Comparison of ENCODE assay signal across 12 mouse cellular contexts in genomic region chr13:21454133-21454532, GRCm38 (mm10). TPM values are rescaled to one million over a fixed set of nuclear protein-coding genes. Genes with fewer than 3 reads are reported as not detected.
A peak's percentile ranks its signal among the peaks of the same experiment; 100 is the strongest.
DNase-seq lines count a peak whose midpoint lies in the region; ATAC-seq and TF ChIP-seq lines count a peak whose summit lies in the region.
"Had no signal": no experiment of that assay in that cellular context is flagged by ENCODE, and none has a peak within 500 bp of the region (broad histone marks: within the 10 kb centered on the region; RNA-seq: fewer than 3 reads in every experiment).

No protein-coding gene starts in this region.

- peak overlapping the region; percentile 80; the same call in 1 of the 2 replicates for H3K4me2 ChIP-seq in heart, embryonic 12.5 days
- H3K4me2 ChIP-seq in lung, embryonic 14.5 days = peak overlapping the region; percentile 81
- H3K4me2 ChIP-seq in lung, postnatal 0 days (replicated peaks; ENCODE audit: low read depth, low read length) = no peak overlapping the region; the same call in 1 of the 2 replicates
- peak overlapping the region; percentile 73 for H3K4me2 ChIP-seq in intestine, postnatal 0 days (replicated peaks; ENCODE audit: low read depth)
- peak overlapping the region; percentile 61 for H3K4me2 ChIP-seq in stomach, embryonic 14.5 days (replicated peaks; ENCODE audit: low read depth, low read length)

- no peak overlapping the region for H3K4me3 ChIP-seq in heart, embryonic 12.5 days
- no peak overlapping the region for H3K4me3 ChIP-seq in lung, embryonic 14.5 days (ENCODE audit: low read depth, low read length)
- no peak overlapping the region for H3K4me3 ChIP-seq in lung, postnatal 0 days (ENCODE audit: low read depth, low read length)
- H3K4me3 ChIP-seq in intestine, postnatal 0 days (ENCODE audit: low read depth, low read length) = peak overlapping the region; percentile 67
- H3K4me3 ChIP-seq in stomach, embryonic 14.5 days (ENCODE audit: low read depth, low read length) = peak overlapping the region; percentile 51

- no peak for DNase-seq in heart, postnatal 25 days (ENCODE audit: low spot score)
- DNase-seq in lung, embryonic 14.5 days = no peak
- no peak for DNase-seq in lung, postnatal 0 days (ENCODE audit: low spot score)
- no peak for DNase-seq in ovary, postnatal 36 days (ENCODE audit: low spot score)

- no peak overlapping the region for H3K9ac ChIP-seq in heart, embryonic 12.5 days
- no peak overlapping the region for H3K9ac ChIP-seq in lung, embryonic 14.5 days
- H3K9ac ChIP-seq in lung, postnatal 0 days (replicated peaks; ENCODE audit: low read depth) = no peak overlapping the region
- H3K9ac ChIP-seq in intestine, postnatal 0 days (ENCODE audit: low read depth, low read length) = no peak overlapping the region
- no peak overlapping the region for H3K9ac ChIP-seq in stomach, embryonic 14.5 days (replicated peaks; ENCODE audit: low read depth, low read length)

- intact Hi-C loops in heart, postnatal 25 days (cut with DNase I) = no loop called here

- H3K36me3 ChIP-seq in heart, embryonic 12.5 days = peaks cover 10% of the 10 kb centered on the region
- peaks cover 13% of the 10 kb centered on the region for H3K36me3 ChIP-seq in lung, embryonic 14.5 days (ENCODE audit: insufficient read depth)
- H3K36me3 ChIP-seq in lung, postnatal 0 days (ENCODE audit: insufficient read depth, low read length) = no peaks in the 10 kb centered on the region
- no peaks in the 10 kb centered on the region for H3K36me3 ChIP-seq in intestine, postnatal 0 days (ENCODE audit: control insufficient read depth, insufficient read depth)
- peaks cover 4% of the 10 kb centered on the region; the same call in 1 of the 2 replicates for H3K36me3 ChIP-seq in stomach, embryonic 14.5 days (ENCODE audit: control insufficient read depth, insufficient read depth, low read length)

- TF ChIP-seq CTCF in lung, embryonic 14.5 days (IDR thresholded peaks at IDR 0.05; ENCODE audit: low read depth) = no peak
- TF ChIP-seq CTCF in lung, postnatal 0 days (IDR thresholded peaks at IDR 0.05) = no peak
- no peak for TF ChIP-seq CTCF in intestine, postnatal 0 days (IDR thresholded peaks at IDR 0.05; ENCODE audit: low read depth)

- ATAC-seq in heart, embryonic 12.5 days (ENCODE audit: insufficient number of reproducible peaks, low FRiP score) = peak; percentile 56; the same call in 1 of the 2 replicates
- ATAC-seq in lung, embryonic 14.5 days (ENCODE audit: insufficient read depth) = no peak
- ATAC-seq in lung, postnatal 0 days = no peak
- ATAC-seq in intestine, postnatal 0 days = no peak; the same call in 1 of the 2 replicates
- ATAC-seq in stomach, embryonic 14.5 days (ENCODE audit: insufficient number of reproducible peaks, insufficient read depth, low FRiP score, low read depth) = peak; percentile 57; the same call in 1 of the 2 replicates
- no peak for ATAC-seq in inflammation-experienced regulatory T-cells, adult 6 months

- peak overlapping the region; percentile 85; the same call in 1 of the 2 replicates for H3K27ac ChIP-seq in heart, embryonic 12.5 days (ENCODE audit: poor library complexity, severe bottlenecking)
- H3K27ac ChIP-seq in lung, embryonic 14.5 days (ENCODE audit: low read depth) = no peak overlapping the region
- no peak overlapping the region for H3K27ac ChIP-seq in lung, postnatal 0 days (ENCODE audit: low read length)
- peak overlapping the region; percentile 79; the same call in 1 of the 2 replicates for H3K27ac ChIP-seq in intestine, postnatal 0 days (ENCODE audit: low read depth, low read length)
- no peak overlapping the region for H3K27ac ChIP-seq in stomach, embryonic 14.5 days (ENCODE audit: low read length)

- no peaks in the 10 kb centered on the region for H3K9me3 ChIP-seq in heart, embryonic 12.5 days (replicated peaks)
- H3K9me3 ChIP-seq in lung, embryonic 14.5 days (ENCODE audit: low read depth, low read length) = no peaks in the 10 kb centered on the region
- H3K9me3 ChIP-seq in lung, postnatal 0 days (ENCODE audit: low read length) = no peaks in the 10 kb centered on the region
- H3K9me3 ChIP-seq in intestine, postnatal 0 days (ENCODE audit: control insufficient read depth) = no peaks in the 10 kb centered on the region
- H3K9me3 ChIP-seq in stomach, embryonic 14.5 days (ENCODE audit: control insufficient read depth, low read depth, low read length) = no peaks in the 10 kb centered on the region

- H3K27me3 ChIP-seq in heart, embryonic 12.5 days (replicated peaks) = no peaks in the 10 kb centered on the region
- H3K27me3 ChIP-seq in lung, embryonic 14.5 days (ENCODE audit: insufficient read depth, low read length) = no peaks in the 10 kb centered on the region
- no peaks in the 10 kb centered on the region for H3K27me3 ChIP-seq in lung, postnatal 0 days (replicated peaks; ENCODE audit: insufficient read depth, low read length)
- H3K27me3 ChIP-seq in intestine, postnatal 0 days (replicated peaks; ENCODE audit: control insufficient read depth, insufficient read depth, low read length) = no peaks in the 10 kb centered on the region
- no peaks in the 10 kb centered on the region for H3K27me3 ChIP-seq in stomach, embryonic 14.5 days (ENCODE audit: control insufficient read depth, insufficient read depth, low read length)

- H3K4me1 ChIP-seq in heart, embryonic 12.5 days (replicated peaks) = peaks cover 15% of the 10 kb centered on the region
- peaks cover 3% of the 10 kb centered on the region; the same call in 1 of the 2 replicates for H3K4me1 ChIP-seq in lung, embryonic 14.5 days (ENCODE audit: insufficient read depth)
- H3K4me1 ChIP-seq in lung, postnatal 0 days (ENCODE audit: insufficient read depth, low read depth, low read length) = no peaks in the 10 kb centered on the region; the same call in 1 of the 2 replicates
- 0 out of 2 replicates have a peak, but pooled peaks cover 6% of the 10 kb centered on the region for H3K4me1 ChIP-seq in intestine, postnatal 0 days (replicated peaks; ENCODE audit: control insufficient read depth, insufficient read depth, low read length)
- peaks cover 3% of the 10 kb centered on the region; the same call in 1 of the 2 replicates for H3K4me1 ChIP-seq in stomach, embryonic 14.5 days (ENCODE audit: control insufficient read depth, insufficient read depth, low read length)

- TF ChIP-seq EP300 in lung, postnatal 0 days (IDR thresholded peaks at IDR 0.05) = no peak

- 45% methylated on average over 3 of the region's 3 CpGs for WGBS in heart, embryonic 12.5 days
- WGBS in lung, embryonic 14.5 days = 48% methylated on average over 3 of the region's 3 CpGs
- WGBS in lung, postnatal 0 days = 52% methylated on average over 3 of the region's 3 CpGs
- WGBS in intestine, postnatal 0 days = 38% methylated on average over 3 of the region's 3 CpGs
- WGBS in stomach, embryonic 14.5 days = 56% methylated on average over 3 of the region's 3 CpGs

RNA-seq across cellular contexts. Expression of gene Zscan26, which starts 0.6 kb away (rescaled TPM):
- polyA plus RNA-seq in heart, embryonic 12.5 days (2016; fragmentation: Nextera tagmentation; extraction: Ambion mirVana) = 26.8 and 28.1 TPM in 2 replicates
- 10 to 100 TPM; 20.2 to 21.8 TPM for total RNA-seq in heart, postnatal 25 days (2021)
- 26.6 and 27.6 TPM in 2 replicates for polyA plus RNA-seq in lung, embryonic 14.5 days (2014; fragmentation: Nextera tagmentation; extraction: Ambion mirVana)
- 30.2 and 33.0 TPM in 2 replicates for polyA plus RNA-seq in lung, postnatal 0 days (2015; fragmentation: Nextera tagmentation; extraction: Ambion mirVana)
- 11.4 and 14.7 TPM in 2 replicates for polyA plus RNA-seq in intestine, postnatal 0 days (2015; fragmentation: Nextera tagmentation; extraction: Ambion mirVana)
- polyA plus RNA-seq in stomach, embryonic 14.5 days (2014; fragmentation: Nextera tagmentation; extraction: Ambion mirVana) = 32.6 and 35.8 TPM in 2 replicates
- polyA plus RNA-seq in inflammation-experienced regulatory T-cells, adult 6 months (2017; shearing (Covaris generic)) = 10 to 100 TPM; 42.6 to 84.1 (median 72.6) TPM

RNA-seq across cellular contexts. Expression of gene Pgbd1, which starts 13.3 kb away (rescaled TPM):
- 2.2 and 3.1 TPM in 2 replicates for polyA plus RNA-seq in heart, embryonic 12.5 days (2016; fragmentation: Nextera tagmentation; extraction: Ambion mirVana)
- under 1 TPM; 0.39 to 0.44 TPM for total RNA-seq in heart, postnatal 25 days (2021)
- polyA plus RNA-seq in lung, embryonic 14.5 days (2014; fragmentation: Nextera tagmentation; extraction: Ambion mirVana) = 2.3 and 2.6 TPM in 2 replicates
- 0.87 TPM in 2 replicates for polyA plus RNA-seq in lung, postnatal 0 days (2015; fragmentation: Nextera tagmentation; extraction: Ambion mirVana)
- 0.47 and 0.60 TPM in 2 replicates for polyA plus RNA-seq in intestine, postnatal 0 days (2015; fragmentation: Nextera tagmentation; extraction: Ambion mirVana)
- 2.3 and 3.1 TPM in 2 replicates for polyA plus RNA-seq in stomach, embryonic 14.5 days (2014; fragmentation: Nextera tagmentation; extraction: Ambion mirVana)
- 1 to 10 TPM in 2 of 3 experiments, under 1 TPM in 1; 0.68 to 1.7 (median 1.6) TPM for polyA plus RNA-seq in inflammation-experienced regulatory T-cells, adult 6 months (2017; shearing (Covaris generic))

RNA-seq across cellular contexts. Expression of gene Nkapl, which starts 14.2 kb away (rescaled TPM):
- polyA plus RNA-seq in heart, embryonic 12.5 days (2016; fragmentation: Nextera tagmentation; extraction: Ambion mirVana) = 2.3 and 2.4 TPM in 2 replicates
- under 1 TPM; 0.39 to 0.75 TPM for total RNA-seq in heart, postnatal 25 days (2021)
- polyA plus RNA-seq in lung, embryonic 14.5 days (2014; fragmentation: Nextera tagmentation; extraction: Ambion mirVana) = 3.1 and 3.4 TPM in 2 replicates
- polyA plus RNA-seq in lung, postnatal 0 days (2015; fragmentation: Nextera tagmentation; extraction: Ambion mirVana) = 9.1 and 10.5 TPM in 2 replicates
- 2.1 and 2.7 TPM in 2 replicates for polyA plus RNA-seq in intestine, postnatal 0 days (2015; fragmentation: Nextera tagmentation; extraction: Ambion mirVana)
- 2.7 and 2.8 TPM in 2 replicates for polyA plus RNA-seq in stomach, embryonic 14.5 days (2014; fragmentation: Nextera tagmentation; extraction: Ambion mirVana)
- under 1 TPM in 1 of 3 experiments, not detected in 2; 0.62 TPM for polyA plus RNA-seq in inflammation-experienced regulatory T-cells, adult 6 months (2017; shearing (Covaris generic))

RNA-seq across cellular contexts. Expression of gene Zkscan4, which starts 24.6 kb away (rescaled TPM):
- 1.7 and 2.1 TPM in 2 replicates for polyA plus RNA-seq in heart, embryonic 12.5 days (2016; fragmentation: Nextera tagmentation; extraction: Ambion mirVana)
- total RNA-seq in heart, postnatal 25 days (2021) = 1 to 10 TPM; 1.3 to 1.6 TPM
- 3.4 and 3.5 TPM in 2 replicates for polyA plus RNA-seq in lung, embryonic 14.5 days (2014; fragmentation: Nextera tagmentation; extraction: Ambion mirVana)
- 5.1 and 5.2 TPM in 2 replicates for polyA plus RNA-seq in lung, postnatal 0 days (2015; fragmentation: Nextera tagmentation; extraction: Ambion mirVana)
- 1.4 and 2.3 TPM in 2 replicates for polyA plus RNA-seq in intestine, postnatal 0 days (2015; fragmentation: Nextera tagmentation; extraction: Ambion mirVana)
- 2.9 TPM in 2 replicates for polyA plus RNA-seq in stomach, embryonic 14.5 days (2014; fragmentation: Nextera tagmentation; extraction: Ambion mirVana)
- not detected for polyA plus RNA-seq in inflammation-experienced regulatory T-cells, adult 6 months (2017; shearing (Covaris generic))

RNA-seq across cellular contexts. Expression of gene Gm10065, which starts 25.1 kb away (rescaled TPM):
- not detected in 2 replicates for polyA plus RNA-seq in heart, embryonic 12.5 days (2016; fragmentation: Nextera tagmentation; extraction: Ambion mirVana)
- not detected for total RNA-seq in heart, postnatal 25 days (2021)
- polyA plus RNA-seq in lung, embryonic 14.5 days (2014; fragmentation: Nextera tagmentation; extraction: Ambion mirVana) = not detected in 2 replicates
- polyA plus RNA-seq in lung, postnatal 0 days (2015; fragmentation: Nextera tagmentation; extraction: Ambion mirVana) = not detected in 2 replicates
- polyA plus RNA-seq in intestine, postnatal 0 days (2015; fragmentation: Nextera tagmentation; extraction: Ambion mirVana) = not detected in 2 replicates
- polyA plus RNA-seq in stomach, embryonic 14.5 days (2014; fragmentation: Nextera tagmentation; extraction: Ambion mirVana) = not detected in 2 replicates
- polyA plus RNA-seq in inflammation-experienced regulatory T-cells, adult 6 months (2017; shearing (Covaris generic)) = not detected
- total RNA-seq: gastrocnemius, adult 8-10 months; layer of hippocampus, adult 8-10 months; liver, adult 2 months had no signal
- polyA plus RNA-seq: liver, adult 2 months; urinary bladder, adult 2 months had no signal

Comparison
In these comparisons a context has a peak if more than half of its experiments do, and no peak if none do; other contexts are left out.
1. ATAC-seq: peak in heart, embryonic 12.5 days (single experiment) and stomach, embryonic 14.5 days (single experiment); none in lung, embryonic 14.5 days (single experiment), lung, postnatal 0 days (single experiment), intestine, postnatal 0 days (single experiment) and inflammation-experienced regulatory T-cells, adult 6 months (single experiment).
2. H3K27ac ChIP-seq: peak in heart, embryonic 12.5 days (single experiment) and intestine, postnatal 0 days (single experiment); none in lung, embryonic 14.5 days (single experiment), lung, postnatal 0 days (single experiment) and stomach, embryonic 14.5 days (single experiment).
3. H3K4me3 ChIP-seq: peak in intestine, postnatal 0 days (single experiment) and stomach, embryonic 14.5 days (single experiment); none in heart, embryonic 12.5 days (single experiment), lung, embryonic 14.5 days (single experiment) and lung, postnatal 0 days (single experiment).